Mouse (Mus musculus): ENCODE data around the gene Fam162b.

- no peak for TF ChIP-seq POLR2A (IDR thresholded peaks at IDR 0.05; ENCODE audit: borderline replicate concordance, extremely low read depth, low read depth, low read length)
- peak; percentile 87 for TF ChIP-seq CTCF (IDR thresholded peaks at IDR 0.05; ENCODE audit: insufficient read depth, low read length)
Measured at GRCm38 (mm10) chr10:51553348-51554123, 36.8 kb downstream of the Fam162b start.
